Mouse (Mus musculus): ENCODE data around the gene Slc39a10. TPM values are rescaled to one million over a fixed set of nuclear protein-coding genes. Genes with fewer than 3 reads are reported as not detected.

Gene Slc39a10
- 66.4 and 71.0 TPM in 2 replicates for polyA plus RNA-seq (2016; fragmentation: Nextera tagmentation; extraction: Ambion mirVana)

- no peaks in the 10 kb centered on the region for H3K9me3 ChIP-seq
- H3K27ac ChIP-seq (replicated peaks): no peak within 1 kb of the TSS
- H3K27me3 ChIP-seq (replicated peaks; ENCODE audit: low read depth, poor library complexity, severe bottlenecking): no peaks in the 10 kb centered on the region
- no peak for DNase-seq (ENCODE audit: low spot score)
- peaks cover 24% of the 10 kb centered on the region for H3K4me1 ChIP-seq
- no peak within 1 kb of the TSS for H3K4me3 ChIP-seq
- 62% methylated on average over 3 of the region's 3 CpGs for WGBS
- H3K36me3 ChIP-seq (replicated peaks): no peaks in the 10 kb centered on the region
Measured at GRCm38 (mm10) chr1:46892752-46893151, at the start of gene Slc39a10. Slc39a10 (minus strand) TSS chr1:46892852.

GRCm38 (mm10) chr1:46939295-46939694, 46.6 kb upstream of the Slc39a10 start:
- Histone ChIP-seq H3K27ac (replicated peaks) (no peak overlapping the region), H3K27me3 (replicated peaks; ENCODE audit: low read depth, poor library complexity, severe bottlenecking) (no peaks in the 10 kb centered on the region), H3K9me3 (0 out of 2 replicates have a peak, but pooled peaks cover 5% of the 10 kb centered on the region), H3K4me3 (no peak overlapping the region), H3K36me3 (replicated peaks) (no peaks in the 10 kb centered on the region), H3K4me1 (no peaks in the 10 kb centered on the region)
- no peak for DNase-seq (ENCODE audit: low spot score)
- WGBS: 87% methylated on average over 2 of the region's 2 CpGs

- 0 out of 2 replicates have a peak, but pooled peaks cover 5% of the 10 kb centered on the region for H3K9me3 ChIP-seq
- no peaks in the 10 kb centered on the region for H3K4me1 ChIP-seq
- no peak overlapping the region for H3K4me3 ChIP-seq
- no peaks in the 10 kb centered on the region for H3K36me3 ChIP-seq (replicated peaks)
- DNase-seq (ENCODE audit: low spot score): no peak
- 93% methylated on average over 2 of the region's 2 CpGs for WGBS
- H3K27ac ChIP-seq (replicated peaks): no peak overlapping the region
- no peaks in the 10 kb centered on the region for H3K27me3 ChIP-seq (replicated peaks; ENCODE audit: low read depth, poor library complexity, severe bottlenecking)
Measured at GRCm38 (mm10) chr1:46937641-46938040, 45.0 kb upstream of the Slc39a10 start.

GRCm38 (mm10) chr1:46927104-46927503, 34.5 kb upstream of the Slc39a10 start:
- no peak overlapping the region for H3K27ac ChIP-seq (replicated peaks)
- no peaks in the 10 kb centered on the region for H3K27me3 ChIP-seq (replicated peaks; ENCODE audit: low read depth, poor library complexity, severe bottlenecking)
- H3K9me3 ChIP-seq: no peaks in the 10 kb centered on the region
- H3K36me3 ChIP-seq (replicated peaks): no peaks in the 10 kb centered on the region
- DNase-seq (ENCODE audit: low spot score): no peak
- no peak overlapping the region for H3K4me3 ChIP-seq
- H3K4me1 ChIP-seq: no peaks in the 10 kb centered on the region

- WGBS: 83% methylated on average over 3 of the region's 3 CpGs
- DNase-seq (ENCODE audit: low spot score): no peak
- no peaks in the 10 kb centered on the region for H3K4me1 ChIP-seq
- no peaks in the 10 kb centered on the region for H3K9me3 ChIP-seq
- no peaks in the 10 kb centered on the region for H3K36me3 ChIP-seq (replicated peaks)
- H3K27me3 ChIP-seq (replicated peaks; ENCODE audit: low read depth, poor library complexity, severe bottlenecking): no peaks in the 10 kb centered on the region
- H3K27ac ChIP-seq (replicated peaks): no peak overlapping the region
- no peak overlapping the region for H3K4me3 ChIP-seq
Measured at GRCm38 (mm10) chr1:46926239-46926638, 33.6 kb upstream of the Slc39a10 start.

GRCm38 (mm10) chr1:46924992-46925391, 32.3 kb upstream of the Slc39a10 start:
- no peaks in the 10 kb centered on the region for H3K27me3 ChIP-seq (replicated peaks; ENCODE audit: low read depth, poor library complexity, severe bottlenecking)
- H3K36me3 ChIP-seq (replicated peaks): no peaks in the 10 kb centered on the region
- H3K4me1 ChIP-seq: no peaks in the 10 kb centered on the region
- no peak overlapping the region for H3K27ac ChIP-seq (replicated peaks)
- no peak overlapping the region for H3K4me3 ChIP-seq
- no peak for DNase-seq (ENCODE audit: low spot score)
- no peaks in the 10 kb centered on the region for H3K9me3 ChIP-seq

GRCm38 (mm10) chr1:46922904-46923303, 30.3 kb upstream of the Slc39a10 start:
- Histone ChIP-seq H3K27me3 (replicated peaks; ENCODE audit: low read depth, poor library complexity, severe bottlenecking) (no peaks in the 10 kb centered on the region), H3K27ac (replicated peaks) (no peak overlapping the region), H3K4me1 (no peaks in the 10 kb centered on the region), H3K36me3 (replicated peaks) (no peaks in the 10 kb centered on the region), H3K4me3 (no peak overlapping the region), H3K9me3 (no peaks in the 10 kb centered on the region)
- no peak for DNase-seq (ENCODE audit: low spot score)
- 89% methylated on average over 7 of the region's 7 CpGs for WGBS

GRCm38 (mm10) chr1:46921630-46922029, 29.0 kb upstream of the Slc39a10 start:
- no peaks in the 10 kb centered on the region for H3K36me3 ChIP-seq (replicated peaks)

GRCm38 (mm10) chr1:46916237-46916636, 23.6 kb upstream of the Slc39a10 start:
- no peak overlapping the region for H3K4me3 ChIP-seq
- no peaks in the 10 kb centered on the region for H3K4me1 ChIP-seq
- H3K36me3 ChIP-seq (replicated peaks): no peaks in the 10 kb centered on the region
- no peaks in the 10 kb centered on the region; the same call in 1 of the 2 replicates for H3K9me3 ChIP-seq
- H3K27me3 ChIP-seq (replicated peaks; ENCODE audit: low read depth, poor library complexity, severe bottlenecking): no peaks in the 10 kb centered on the region
- H3K27ac ChIP-seq (replicated peaks): no peak overlapping the region
- DNase-seq (ENCODE audit: low spot score): no peak

More at GRCm38 (mm10) chr1:46921630-46922029, 29.0 kb upstream of the Slc39a10 start:
- no peak overlapping the region for H3K27ac ChIP-seq (replicated peaks)
- no peaks in the 10 kb centered on the region for H3K27me3 ChIP-seq (replicated peaks; ENCODE audit: low read depth, poor library complexity, severe bottlenecking)
- H3K4me1 ChIP-seq: no peaks in the 10 kb centered on the region
- H3K9me3 ChIP-seq: no peaks in the 10 kb centered on the region
- DNase-seq (ENCODE audit: low spot score): no peak
- no peak overlapping the region for H3K4me3 ChIP-seq

- Histone ChIP-seq H3K4me3 (no peak overlapping the region), H3K9me3 (no peaks in the 10 kb centered on the region; the same call in 1 of the 2 replicates), H3K4me1 (no peaks in the 10 kb centered on the region), H3K27me3 (replicated peaks; ENCODE audit: low read depth, poor library complexity, severe bottlenecking) (no peaks in the 10 kb centered on the region), H3K36me3 (replicated peaks) (no peaks in the 10 kb centered on the region), H3K27ac (replicated peaks) (no peak overlapping the region)
- WGBS: 57% methylated on average over 1 of the region's 1 CpGs
- DNase-seq (ENCODE audit: low spot score): no peak
Measured at GRCm38 (mm10) chr1:46914349-46914748, 21.7 kb upstream of the Slc39a10 start.

GRCm38 (mm10) chr1:46912506-46913156, 20.0 kb upstream of the Slc39a10 start:
- no peaks in the 10 kb centered on the region for H3K36me3 ChIP-seq (replicated peaks)
- DNase-seq (ENCODE audit: low spot score): no peak
- no peaks in the 10 kb centered on the region for H3K27me3 ChIP-seq (replicated peaks; ENCODE audit: low read depth, poor library complexity, severe bottlenecking)
- H3K4me1 ChIP-seq: no peaks in the 10 kb centered on the region
- H3K27ac ChIP-seq (replicated peaks): no peak overlapping the region
- H3K4me3 ChIP-seq: no peak overlapping the region
- whole genome bisulfite sequencing: 95% methylated on average over 1 of the region's 1 CpGs
- no peaks in the 10 kb centered on the region; the same call in 1 of the 2 replicates for H3K9me3 ChIP-seq

- H3K4me3 ChIP-seq: no peak overlapping the region
- H3K36me3 ChIP-seq (replicated peaks): no peaks in the 10 kb centered on the region
- H3K9me3 ChIP-seq: no peaks in the 10 kb centered on the region; the same call in 1 of the 2 replicates
- no peak for DNase-seq (ENCODE audit: low spot score)
- no peak overlapping the region for H3K27ac ChIP-seq (replicated peaks)
- 88% methylated on average over 3 of the region's 3 CpGs for WGBS
- H3K27me3 ChIP-seq (replicated peaks; ENCODE audit: low read depth, poor library complexity, severe bottlenecking): no peaks in the 10 kb centered on the region
- H3K4me1 ChIP-seq: no peaks in the 10 kb centered on the region
Measured at GRCm38 (mm10) chr1:46910154-46910553, 17.5 kb upstream of the Slc39a10 start.

GRCm38 (mm10) chr1:46905706-46906105, 13.1 kb upstream of the Slc39a10 start:
- Histone ChIP-seq H3K4me3 (no peak overlapping the region), H3K4me1 (no peaks in the 10 kb centered on the region), H3K27ac (replicated peaks) (no peak overlapping the region), H3K9me3 (no peaks in the 10 kb centered on the region), H3K36me3 (replicated peaks) (no peaks in the 10 kb centered on the region), H3K27me3 (replicated peaks; ENCODE audit: low read depth, poor library complexity, severe bottlenecking) (no peaks in the 10 kb centered on the region)
- WGBS: 87% methylated on average over 5 of the region's 5 CpGs
- no peak for DNase-seq (ENCODE audit: low spot score)
